Comparison of ENCODE assay signal across 27 mouse cellular contexts in the genomic region with DNA sequence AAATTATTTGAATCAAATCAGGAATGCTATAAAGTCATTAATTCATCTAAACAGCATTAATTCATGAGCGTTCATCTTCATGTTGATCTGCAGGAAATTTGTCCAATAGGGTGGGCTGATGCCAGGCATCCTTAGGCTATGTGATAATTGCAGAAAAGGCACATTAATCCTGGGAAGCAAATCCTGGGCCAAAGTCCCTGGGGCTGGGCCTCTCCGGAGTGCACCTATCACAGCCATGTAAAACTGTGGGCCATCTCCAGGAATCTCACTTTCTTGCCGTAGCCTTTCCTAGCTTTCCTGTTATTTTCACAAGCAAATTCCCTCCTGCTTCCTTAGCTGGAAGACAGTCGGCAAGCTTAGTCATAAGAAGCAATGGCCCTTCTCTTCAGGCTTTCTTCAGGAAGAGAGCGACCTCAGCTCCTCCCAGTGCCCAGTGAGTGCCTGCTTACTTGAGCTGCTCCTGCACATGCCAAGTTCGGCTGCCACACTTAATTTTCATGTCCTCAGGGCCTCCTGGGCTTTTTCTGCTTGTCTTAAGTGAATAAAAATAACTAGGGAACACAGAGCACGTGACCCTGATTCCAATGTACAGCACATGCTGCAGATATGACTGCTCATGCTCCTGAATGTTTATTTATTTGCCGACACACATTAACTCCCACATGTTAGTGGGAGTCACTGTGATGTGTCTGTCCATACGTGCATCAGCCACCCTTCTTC. TPM values are rescaled to one million over a fixed set of nuclear protein-coding genes. Genes with fewer than 3 reads are reported as not detected.
DNase-seq lines count a peak whose midpoint lies in the region; ATAC-seq lines count a peak whose summit lies in the region.
"Had no signal": no experiment of that assay in that cellular context is flagged by ENCODE, and none has a peak within 500 bp of the region (broad histone marks: within the 10 kb centered on the region; RNA-seq: fewer than 3 reads in every experiment).

No protein-coding gene starts in this region.

- no peak overlapping the region for H3K9ac ChIP-seq in kidney, embryonic 15.5 days
- H3K9ac ChIP-seq: forebrain, embryonic 15.5 days; heart, embryonic 13.5 days; intestine, embryonic 15.5 days; limb, embryonic 12.5 days; liver, embryonic 15.5 days; lung, embryonic 14.5 days; midbrain, embryonic 15.5 days; stomach, embryonic 15.5 days had no signal

- DNase-seq in cerebellum, postnatal 10 days: peak; percentile 22 to 54
- DNase-seq in cerebellum, postnatal 25 days: no peak
- DNase-seq in kidney, adult 18-20 months: peak; percentile 57
- DNase-seq in kidney, postnatal 10 days: no peak
- DNase-seq in kidney, postnatal 25 days: peak; percentile 35 to 65
- DNase-seq in thymus, postnatal 4 days: no peak
- DNase-seq: adrenal gland, postnatal 14 days; cerebellum, adult 11-12 months; cerebellum, postnatal 36 days; gastrocnemius, postnatal 25 days; heart, adult 18-20 months; heart, postnatal 10 days; layer of hippocampus, postnatal 36 days; lung, embryonic 14.5 days; lung, postnatal 14 days; right cerebral cortex, postnatal 25 days had no signal

- H3K27me3 ChIP-seq in kidney, embryonic 15.5 days: no peaks in the 10 kb centered on the region
- H3K27me3 ChIP-seq: forebrain, embryonic 15.5 days; heart, embryonic 13.5 days; intestine, embryonic 15.5 days; limb, embryonic 12.5 days; liver, embryonic 15.5 days; midbrain, embryonic 15.5 days; stomach, embryonic 15.5 days had no signal

- no peak overlapping the region for H3K4me2 ChIP-seq in kidney, embryonic 15.5 days
- H3K4me2 ChIP-seq: forebrain, embryonic 15.5 days; heart, embryonic 13.5 days; intestine, embryonic 15.5 days; limb, embryonic 12.5 days; liver, embryonic 15.5 days; lung, embryonic 14.5 days; midbrain, embryonic 15.5 days; stomach, embryonic 15.5 days had no signal

- no peak overlapping the region for H3K27ac ChIP-seq in kidney, embryonic 15.5 days
- H3K27ac ChIP-seq: forebrain, embryonic 15.5 days; heart, embryonic 13.5 days; hindbrain, embryonic 10.5 days; hindbrain, postnatal 0 days; intestine, embryonic 15.5 days; limb, embryonic 12.5 days; liver, embryonic 15.5 days; midbrain, embryonic 15.5 days; stomach, embryonic 15.5 days had no signal

- 63% methylated on average over 9 of the region's 9 CpGs for whole genome bisulfite sequencing in kidney, embryonic 15.5 days

- no peak for ATAC-seq in kidney, embryonic 15.5 days (replicated peaks; ENCODE audit: low FRiP score)
- ATAC-seq: hindbrain, postnatal 0 days; intestine, embryonic 15.5 days; midbrain, embryonic 15.5 days had no signal

- H3K9me3 ChIP-seq in kidney, embryonic 15.5 days (replicated peaks): no peaks in the 10 kb centered on the region
- H3K9me3 ChIP-seq: forebrain, embryonic 15.5 days; G1E; heart, embryonic 13.5 days; hindbrain, embryonic 10.5 days; intestine, embryonic 15.5 days; limb, embryonic 12.5 days; liver, embryonic 15.5 days; midbrain, embryonic 15.5 days; stomach, embryonic 15.5 days had no signal

- H3K36me3 ChIP-seq in kidney, embryonic 15.5 days: no peaks in the 10 kb centered on the region
- H3K36me3 ChIP-seq: forebrain, embryonic 15.5 days; G1E; heart, embryonic 13.5 days; hindbrain, embryonic 10.5 days; intestine, embryonic 15.5 days; limb, embryonic 12.5 days; liver, embryonic 15.5 days; midbrain, embryonic 15.5 days; stomach, embryonic 15.5 days had no signal

- 0 out of 2 replicates have a peak, but pooled peaks cover 14% of the 10 kb centered on the region for H3K4me1 ChIP-seq in kidney, embryonic 15.5 days
- H3K4me1 ChIP-seq: intestine, embryonic 15.5 days; liver, embryonic 15.5 days; stomach, embryonic 15.5 days had no signal

- no peak overlapping the region for H3K4me3 ChIP-seq in kidney, embryonic 15.5 days (replicated peaks)
- H3K4me3 ChIP-seq: forebrain, embryonic 15.5 days; heart, embryonic 13.5 days; hindbrain, embryonic 10.5 days; intestine, embryonic 15.5 days; limb, embryonic 12.5 days; liver, embryonic 15.5 days; midbrain, embryonic 15.5 days; stomach, embryonic 15.5 days had no signal

RNA-seq across cellular contexts. Expression of a gene that starts 26.7 kb away (rescaled TPM):
- polyA plus RNA-seq in kidney, embryonic 15.5 days (2015; fragmentation: Nextera tagmentation; extraction: Ambion mirVana): 20.3 and 22.3 TPM in 2 replicates
- polyA plus RNA-seq: G1E had no signal

Comparison
In these comparisons a context has a peak if more than half of its experiments do, and no peak if none do; other contexts are left out.
1. DNase-seq: peak in cerebellum, postnatal 10 days (2 of 2), kidney, adult 18-20 months (single experiment) and kidney, postnatal 25 days (2 of 2); none in cerebellum, postnatal 25 days (0 of 2), kidney, postnatal 10 days (single experiment) and thymus, postnatal 4 days (single experiment).